Mouse (Mus musculus): Measurements from ENCODE around the gene Nudcd3.
"Not testable (repeated sequence)": the region's sequence is repeated elsewhere in the genome, so short reads cannot be mapped to it uniquely, and the experiment has no call there.

The Nudcd3 gene

DNA sequence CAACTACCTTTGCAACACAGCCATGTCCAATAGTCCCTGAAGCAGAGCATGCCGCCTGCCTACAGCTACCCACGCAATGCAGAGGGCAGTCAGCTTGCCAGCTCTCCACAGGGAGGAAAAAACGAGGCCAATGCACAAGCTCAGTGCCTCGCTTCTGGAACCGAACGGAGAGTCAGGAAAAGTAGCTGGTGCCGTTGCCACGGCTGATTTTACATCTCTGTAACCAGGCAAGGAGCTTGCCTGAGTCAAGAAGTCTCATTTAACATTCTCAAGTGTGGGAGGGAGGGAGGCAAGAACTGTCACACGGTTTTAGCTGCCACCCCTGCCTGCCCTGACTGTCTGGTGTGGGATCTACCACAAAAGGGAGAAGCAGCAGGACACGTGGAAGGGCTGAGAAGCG lies 79.6 kb downstream of the Nudcd3 start:
- no peak for DNase-seq (ENCODE audit: low spot score)

GRCm38 (mm10) chr11:6120001-6120400 lies 80.2 kb downstream of the Nudcd3 start:
- no peak for DNase-seq (ENCODE audit: low spot score)

GRCm38 (mm10) chr11:6119312-6119711 lies 80.9 kb downstream of the Nudcd3 start:
- no peak for DNase-seq (ENCODE audit: low spot score)

GRCm38 (mm10) chr11:6117956-6118355 lies 82.3 kb downstream of the Nudcd3 start:
- DNase-seq (ENCODE audit: low spot score), result no peak

GRCm38 (mm10) chr11:6111734-6112484 lies 88.3 kb downstream of the Nudcd3 start:
- no peak for DNase-seq (ENCODE audit: low spot score)

- DNase-seq (ENCODE audit: low spot score), result no peak
Measured at GRCm38 (mm10) chr11:6109990-6110389, 90.2 kb downstream of the Nudcd3 start.

DNA sequence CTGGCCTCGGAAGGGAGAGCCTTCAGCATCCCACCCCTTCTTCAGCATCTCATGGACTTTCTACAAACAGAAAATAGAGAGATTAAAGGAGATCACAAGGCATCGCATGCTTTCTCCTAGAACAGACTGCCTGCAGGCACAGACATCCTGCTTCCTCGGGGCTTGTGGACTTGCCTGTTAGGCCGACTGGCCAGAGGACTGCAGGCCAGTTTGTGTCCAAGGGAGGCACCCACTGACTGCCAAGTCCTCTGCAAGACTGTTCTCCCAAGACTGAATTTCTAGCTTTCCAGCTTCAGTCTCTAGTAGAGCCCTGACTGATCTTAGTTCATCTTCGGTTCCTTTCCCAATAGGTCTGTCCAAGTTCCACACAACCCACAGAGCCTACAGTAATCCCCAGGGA lies 91.9 kb downstream of the Nudcd3 start:
- DNase-seq (ENCODE audit: low spot score), result no peak

- no peak for DNase-seq (ENCODE audit: low spot score)
Measured at GRCm38 (mm10) chr11:6107722-6108121, 92.5 kb downstream of the Nudcd3 start.

DNA sequence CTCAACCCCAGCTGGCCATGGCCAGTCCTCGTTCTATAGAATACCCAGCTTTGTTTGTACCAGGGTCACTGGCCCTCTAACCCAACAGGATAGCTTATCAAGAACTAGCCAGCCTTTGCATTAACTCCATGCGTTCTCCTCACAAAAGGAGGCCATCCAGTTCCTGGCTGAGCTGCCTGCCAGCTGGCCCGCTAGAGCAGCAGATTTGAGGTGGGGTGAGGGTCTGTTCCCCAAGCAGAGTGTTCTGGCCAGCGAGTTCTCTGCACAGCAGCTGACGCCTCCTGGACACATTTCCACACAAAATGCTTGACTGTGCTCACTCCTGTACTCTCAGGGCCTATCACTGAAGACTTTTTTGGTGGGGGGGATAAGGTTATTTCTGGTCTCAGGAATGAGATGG lies 95.5 kb downstream of the Nudcd3 start:
- no peak for DNase-seq (ENCODE audit: low spot score)

DNA sequence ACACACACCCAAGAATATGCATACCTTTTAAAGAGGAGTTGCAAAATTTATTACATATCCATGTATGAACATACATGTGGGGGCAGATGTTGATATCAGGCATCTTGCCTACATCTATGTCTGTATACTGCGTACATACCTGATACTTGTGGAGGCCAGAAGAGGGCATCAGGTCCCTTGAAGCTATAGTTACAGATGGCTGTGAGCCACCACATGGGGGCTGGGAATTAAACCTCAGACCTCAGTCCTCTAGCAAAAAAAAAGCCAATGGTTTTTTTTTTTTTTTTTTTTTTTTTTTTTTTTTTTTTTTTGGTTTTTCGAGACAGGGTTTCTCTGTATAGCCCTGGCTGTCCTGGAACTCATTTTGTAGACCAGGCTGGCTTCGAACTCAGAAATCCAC lies 103.6 kb downstream of the Nudcd3 start:
- DNase-seq (ENCODE audit: low spot score), result not testable (repeated sequence)

DNA sequence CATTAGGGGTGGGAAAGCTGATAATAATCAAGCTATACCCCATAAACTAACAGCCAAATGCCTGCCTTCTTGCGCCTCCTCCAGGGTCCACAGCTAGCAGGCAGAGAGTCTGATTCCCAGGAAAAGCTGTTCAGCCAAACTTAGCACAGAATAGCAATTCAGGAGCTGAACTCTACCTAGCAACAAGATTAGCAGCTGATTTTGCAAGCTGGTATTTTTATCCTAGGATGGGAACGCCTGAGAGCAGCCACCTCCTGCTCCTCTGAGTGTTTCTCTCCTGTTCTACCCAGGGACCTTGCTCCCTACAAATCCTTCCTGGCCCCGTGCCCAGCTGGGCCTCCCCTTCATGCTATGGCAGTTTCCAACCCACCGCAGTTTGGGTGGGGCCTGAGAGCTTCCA lies 113.2 kb downstream of the Nudcd3 start:
- no peak for DNase-seq (ENCODE audit: low spot score)

GRCm38 (mm10) chr11:6078737-6079136 lies 121.5 kb downstream of the Nudcd3 start:
- no peak for DNase-seq (ENCODE audit: low spot score)

GRCm38 (mm10) chr11:6075618-6076066 lies 124.6 kb downstream of the Nudcd3 start:
- no peak for DNase-seq (ENCODE audit: low spot score)

DNA sequence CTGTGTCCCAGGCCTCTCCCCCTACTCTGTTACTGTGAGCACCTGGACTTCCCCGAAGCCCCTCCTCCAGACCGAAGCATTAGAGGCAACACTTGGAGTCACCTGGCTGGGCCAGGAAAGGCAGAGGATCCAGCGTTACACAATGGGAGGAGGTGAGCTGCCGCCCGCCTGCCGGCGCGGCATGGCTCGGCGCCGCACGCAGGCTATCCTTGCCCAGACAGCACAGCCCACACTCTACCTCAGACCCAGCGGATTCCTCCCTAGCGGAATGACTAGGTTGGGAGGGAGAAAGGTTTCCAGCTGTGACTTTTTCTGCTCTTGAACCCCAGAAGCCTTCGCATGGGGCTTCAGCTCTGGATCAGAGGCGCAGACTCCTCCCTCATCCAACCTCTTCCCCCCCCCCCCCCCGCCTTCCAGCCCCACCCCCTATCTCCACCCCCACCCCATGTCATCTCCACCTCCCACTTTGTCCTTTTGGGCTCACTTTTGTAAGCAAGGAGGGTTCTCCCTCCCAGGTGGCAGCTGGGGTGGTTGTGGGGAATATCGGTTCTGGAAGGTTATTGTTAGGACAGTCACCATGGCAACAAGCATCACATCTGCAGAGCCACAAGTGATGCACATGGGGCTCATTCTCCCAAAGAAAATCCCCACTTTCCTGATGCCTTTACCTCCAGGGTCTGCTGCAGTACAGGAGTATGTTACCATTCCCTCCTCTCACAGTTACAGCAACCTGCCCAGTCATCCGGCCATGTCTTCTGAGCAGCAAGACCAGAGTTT lies 131.8 kb downstream of the Nudcd3 start:
- DNase-seq (ENCODE audit: low spot score), result no peak

DNA sequence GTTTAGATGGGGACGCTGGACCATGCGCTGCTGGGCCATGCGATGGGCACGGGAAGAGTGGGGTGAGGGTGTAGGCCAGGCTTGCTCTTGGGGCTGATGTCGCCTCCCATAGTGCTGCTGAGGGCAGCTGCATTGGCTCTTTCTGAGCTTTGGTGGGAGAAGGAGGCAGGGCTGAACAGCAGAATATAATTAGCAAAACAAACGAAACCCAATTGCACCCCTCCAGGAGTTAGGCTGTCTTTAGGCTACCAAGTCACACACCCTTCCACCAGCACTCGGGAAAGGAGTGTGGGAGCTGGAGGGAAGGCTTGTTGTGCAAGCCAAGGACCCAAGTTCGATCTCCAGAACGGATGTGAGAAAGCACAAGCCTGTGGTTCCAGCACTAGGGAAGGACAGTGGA lies 133.1 kb downstream of the Nudcd3 start:
- no peak for DNase-seq (ENCODE audit: low spot score)

- no peak for DNase-seq (ENCODE audit: low spot score)
Measured at GRCm38 (mm10) chr11:6066176-6066575, 134.0 kb downstream of the Nudcd3 start, which contains the start of gene Camk2b. TSS of gene Camk2b (minus strand) at chr11:6066362.

- DNase-seq (ENCODE audit: low spot score), result no peak
Measured at GRCm38 (mm10) chr11:6065551-6066121, 134.6 kb downstream of the Nudcd3 start.

GRCm38 (mm10) chr11:6065046-6065521 lies 135.1 kb downstream of the Nudcd3 start:
- no peak for DNase-seq (ENCODE audit: low spot score)

DNA sequence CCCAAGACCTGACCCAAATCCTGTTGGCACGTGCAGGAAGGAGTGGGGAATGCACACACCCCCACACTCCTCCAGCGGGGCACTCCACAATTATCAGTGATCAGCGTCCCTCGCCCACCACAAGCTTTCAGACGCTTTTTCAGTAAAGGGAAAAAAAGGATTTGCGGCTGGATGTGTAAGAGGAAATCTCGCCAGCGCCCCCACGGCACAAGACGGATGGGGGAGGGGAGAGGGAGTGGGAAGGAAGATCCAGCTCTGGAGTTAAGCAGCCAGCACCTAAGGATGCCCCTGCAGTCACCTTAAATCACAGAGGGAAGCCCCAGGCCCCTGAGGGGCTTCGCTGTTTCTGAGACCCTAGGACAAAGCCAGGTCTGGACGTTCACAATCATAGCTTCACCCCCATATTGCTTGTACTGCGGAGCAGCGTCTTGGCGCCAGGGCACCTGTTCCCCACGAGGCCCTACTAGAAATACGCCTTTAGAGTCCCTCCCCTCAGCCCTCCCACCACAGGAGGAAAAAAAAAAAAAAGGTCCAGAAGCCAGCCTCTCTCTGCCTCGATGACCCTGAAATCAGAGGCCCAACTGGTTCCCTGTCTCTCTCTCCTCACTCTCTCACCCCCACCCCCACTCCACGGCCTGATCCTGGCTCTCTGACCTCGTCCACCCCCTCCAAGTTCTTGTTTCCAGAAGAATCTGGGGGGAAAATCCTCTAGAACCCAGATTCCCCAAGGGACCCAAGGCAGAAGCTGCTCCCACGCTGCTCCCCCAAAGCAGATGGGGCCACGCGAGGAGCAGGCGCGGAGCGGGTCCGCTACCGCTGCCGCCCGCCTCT lies 135.8 kb downstream of the Nudcd3 start:
- no peak for DNase-seq (ENCODE audit: low spot score)

DNA sequence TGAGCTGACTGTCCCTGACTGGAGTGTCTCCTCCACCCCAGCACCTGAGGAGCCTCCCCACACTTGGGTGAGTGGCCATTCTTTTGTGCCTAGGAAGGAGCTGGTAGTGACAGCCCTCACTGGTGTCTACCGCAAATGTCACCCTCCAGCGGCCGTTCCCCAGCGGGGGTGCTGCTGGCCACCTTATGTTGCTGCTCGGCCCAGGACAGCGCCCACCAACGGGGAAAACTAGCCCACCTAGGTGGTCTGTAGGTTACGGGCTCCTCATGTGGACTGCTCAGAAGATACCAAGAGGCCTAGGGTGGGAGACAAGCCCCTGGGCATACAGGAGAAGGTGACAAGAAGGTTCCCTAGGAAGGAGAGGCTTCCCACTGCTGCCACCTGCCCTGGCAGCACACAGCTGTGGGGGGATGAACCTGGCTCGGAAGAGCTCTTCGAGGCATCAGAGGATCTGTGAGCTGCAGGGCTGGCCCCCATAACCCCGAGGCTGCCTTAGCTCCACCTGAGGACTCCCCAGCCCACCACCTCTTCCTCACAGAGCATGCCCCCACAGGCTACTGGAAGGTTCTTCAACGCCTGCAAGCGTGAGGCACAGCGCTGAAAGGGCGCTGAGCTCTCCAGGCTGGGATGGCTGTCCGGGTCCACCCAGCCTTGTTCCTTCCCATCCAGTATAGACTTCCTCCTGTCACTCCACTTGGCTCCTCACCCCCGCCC lies 136.6 kb downstream of the Nudcd3 start:
- DNase-seq (ENCODE audit: low spot score), result no peak

GRCm38 (mm10) chr11:6063065-6063464 lies 137.2 kb downstream of the Nudcd3 start:
- no peak for DNase-seq (ENCODE audit: low spot score)
